Mouse (Mus musculus) MEL (cell line): ENCODE measurements around the gene Cmtm7. TPM values are rescaled to one million over a fixed set of nuclear protein-coding genes. Genes with fewer than 3 reads are reported as not detected.

Experiments
- DNase-seq: peaks from one replicate; pipeline ENCODE4 v3.0.0; 2011; ENCODE audit warnings: low read depth, low spot score
- H3K27ac ChIP-seq: 2 replicates; pipeline ENCODE4 v1.5.1; 2012; ENCODE audit warnings: low read depth, mild to moderate bottlenecking, control low read depth, low read length, moderate library complexity; ENCODE audit not compliant: control insufficient read depth
- H3K27me3 ChIP-seq, 2 experiments: fragments of 150-350 bp in 1 of 2; sonication (generic) in 1 of 2; 2 replicates each; pipeline ENCODE4 v1.6.1; 2012; ENCODE audit warnings: low read length in 2 of 2, mild to moderate bottlenecking in 2 of 2, improper control_type of control experiment in 1 of 2, moderate library complexity in 1 of 2; ENCODE audit not compliant: insufficient read depth in 2 of 2, control insufficient read depth in 1 of 2
- H3K36me3 ChIP-seq, 2 experiments: 2 replicates each; pipeline ENCODE4 v1.6.1; 2012 to 2014; ENCODE audit warnings: low read length in 2 of 2, improper control_type of control experiment in 1 of 2, inconsistent platforms in 1 of 2, mild to moderate bottlenecking in 1 of 2; ENCODE audit not compliant: insufficient read depth in 2 of 2, control insufficient read depth in 1 of 2
- H3K4me1 ChIP-seq, 2 experiments: fragments of 150-350 bp in 1 of 2; sonication (generic) in 1 of 2; 2 replicates each; pipeline ENCODE4 v1.6.1; 2012; ENCODE audit warnings: low read length in 2 of 2, improper control_type of control experiment in 1 of 2, mild to moderate bottlenecking in 1 of 2; ENCODE audit not compliant: insufficient read depth in 2 of 2, control insufficient read depth in 1 of 2
- H3K4me3 ChIP-seq, 2 experiments: fragments of 150-350 bp in 1 of 2; sonication (generic) in 1 of 2; 2 replicates each; pipeline ENCODE4 v1.5.1; 2012; ENCODE audit warnings: low read depth in 2 of 2, low read length in 2 of 2, mild to moderate bottlenecking in 2 of 2, moderate library complexity in 2 of 2, control low read depth in 1 of 2, improper control_type of control experiment in 1 of 2; ENCODE audit not compliant: control insufficient read depth in 1 of 2, insufficient read depth in 1 of 2
- H3K79me2 ChIP-seq: 2 replicates; pipeline ENCODE4 v1.6.1; 2012; ENCODE audit warnings: mild to moderate bottlenecking, low read length, moderate library complexity; ENCODE audit not compliant: control insufficient read depth, poor library complexity, insufficient read depth
- H3K9ac ChIP-seq: 2 replicates; pipeline ENCODE4 v1.6.1; 2012; ENCODE audit warnings: low read depth, mild to moderate bottlenecking, control low read depth, low read length, moderate library complexity; ENCODE audit not compliant: control insufficient read depth, poor library complexity, severe bottlenecking
- H3K9me3 ChIP-seq: fragments of 150-350 bp; sonication (generic); replicated peaks from 2 replicates; pipeline ENCODE4 v1.6.1; 2012; ENCODE audit warnings: mild to moderate bottlenecking, low read length, improper control_type of control experiment, moderate library complexity; ENCODE audit not compliant: insufficient read depth
- ELF1 ChIP-seq: IDR thresholded peaks from 2 replicates; pipeline ENCODE4 v1.6.1; 2014; ENCODE audit warnings: low read depth, mild to moderate bottlenecking, inconsistent platforms, low read length, improper control_type of control experiment, moderate library complexity
- EP300 ChIP-seq, 2 experiments: IDR thresholded peaks; 2 replicates each; pipeline ENCODE4 v1.6.1; 2011; ENCODE audit warnings: improper control_type of control experiment in 2 of 2, low read length in 2 of 2, low read depth in 1 of 2, mild to moderate bottlenecking in 1 of 2
- ETS1 ChIP-seq: IDR thresholded peaks from 2 replicates; pipeline ENCODE4 v1.6.1; 2012; ENCODE audit warnings: low read depth, mild to moderate bottlenecking, inconsistent platforms, low read length, improper control_type of control experiment, moderate library complexity
- GABPA ChIP-seq: IDR thresholded peaks from 2 replicates; pipeline ENCODE4 v1.6.1; 2012; ENCODE audit warnings: low read depth, mild to moderate bottlenecking, inconsistent platforms, low read length, improper control_type of control experiment, moderate library complexity
- GATA1 ChIP-seq: IDR thresholded peaks from 2 replicates; pipeline ENCODE4 v1.6.1; 2011; ENCODE audit warnings: low read depth, low read length, improper control_type of control experiment
- JUND ChIP-seq: IDR thresholded peaks from 2 replicates; pipeline ENCODE4 v1.6.1; 2011; ENCODE audit warnings: low read depth, mild to moderate bottlenecking, improper control_type of control experiment, low read length
- KAT2A ChIP-seq: conservative IDR thresholded peaks from 2 replicates; pipeline ENCODE4 v1.6.1; 2012; ENCODE audit warnings: low read depth, low read length, improper control_type of control experiment, inconsistent platforms
- MAFK ChIP-seq: IDR thresholded peaks from 2 replicates; pipeline ENCODE4 v1.6.1; 2011; ENCODE audit warnings: low read depth, mild to moderate bottlenecking, low read length, improper control_type of control experiment, borderline replicate concordance
- MAX ChIP-seq: IDR thresholded peaks from 2 replicates; pipeline ENCODE4 v1.6.1; 2011; ENCODE audit warnings: low read length, improper control_type of control experiment
- MAZ ChIP-seq: IDR thresholded peaks from 2 replicates; pipeline ENCODE4 v1.6.1; 2012; ENCODE audit warnings: low read depth, mild to moderate bottlenecking, inconsistent platforms, low read length, improper control_type of control experiment
- MXI1 ChIP-seq: IDR thresholded peaks from 2 replicates; pipeline ENCODE4 v1.6.1; 2011; ENCODE audit warnings: mild to moderate bottlenecking, low read depth, low read length, improper control_type of control experiment
- MYB ChIP-seq: IDR thresholded peaks from 2 replicates; pipeline ENCODE4 v1.6.1; 2011; ENCODE audit warnings: mild to moderate bottlenecking, low read depth, low read length, improper control_type of control experiment
- NELFE ChIP-seq: IDR thresholded peaks from 2 replicates; pipeline ENCODE4 v1.6.1; 2011; ENCODE audit warnings: low read depth, low read length, improper control_type of control experiment
- POLR2A ChIP-seq, 2 experiments: IDR thresholded peaks; 2 replicates each; pipeline ENCODE4 v1.6.1; 2011 to 2012; ENCODE audit warnings: low read length in 2 of 2, mild to moderate bottlenecking in 2 of 2, control low read depth in 1 of 2, improper control_type of control experiment in 1 of 2, low read depth in 1 of 2, moderate library complexity in 1 of 2; ENCODE audit not compliant: control insufficient read depth in 1 of 2, insufficient read depth in 1 of 2, poor library complexity in 1 of 2
- POLR2AphosphoS5 ChIP-seq: IDR thresholded peaks from 2 replicates; pipeline ENCODE4 v1.6.1; 2012; ENCODE audit warnings: low read depth, borderline replicate concordance, mild to moderate bottlenecking, inconsistent platforms, low read length, moderate library complexity, mixed read lengths
- RAD21 ChIP-seq: IDR thresholded peaks from 2 replicates; pipeline ENCODE4 v1.6.1; 2011; ENCODE audit warnings: mild to moderate bottlenecking, low read depth, low read length, improper control_type of control experiment
- RCOR1 ChIP-seq: IDR thresholded peaks from 2 replicates; pipeline ENCODE4 v1.6.1; 2012; ENCODE audit warnings: low read depth, mild to moderate bottlenecking, inconsistent platforms, low read length, improper control_type of control experiment
- SIN3A ChIP-seq: IDR thresholded peaks from 2 replicates; pipeline ENCODE4 v1.6.1; 2012; ENCODE audit warnings: low read length, improper control_type of control experiment, inconsistent platforms
- SMC3 ChIP-seq: IDR thresholded peaks from 2 replicates; pipeline ENCODE4 v1.6.1; 2011; ENCODE audit warnings: low read depth, low read length, improper control_type of control experiment
- TAL1 ChIP-seq: IDR thresholded peaks from 2 replicates; pipeline ENCODE4 v1.6.1; 2012; ENCODE audit warnings: mild to moderate bottlenecking, inconsistent platforms, low read length, moderate library complexity, mixed read lengths
- TBP ChIP-seq: IDR thresholded peaks from 2 replicates; pipeline ENCODE4 v1.8.0; 2011; ENCODE audit warnings: low read depth, low read length, improper control_type of control experiment
- TCF12 ChIP-seq: IDR thresholded peaks from 2 replicates; pipeline ENCODE4 v1.6.1; 2014; ENCODE audit warnings: low read depth, mild to moderate bottlenecking, inconsistent platforms, low read length, improper control_type of control experiment, moderate library complexity
- UBTF ChIP-seq: IDR thresholded peaks from 2 replicates; pipeline ENCODE4 v1.6.1; 2012; ENCODE audit warnings: low read depth, mild to moderate bottlenecking, inconsistent platforms, low read length, improper control_type of control experiment, moderate library complexity, borderline replicate concordance; ENCODE audit not compliant: insufficient read depth
- ZC3H11A ChIP-seq: IDR thresholded peaks from 2 replicates; pipeline ENCODE4 v1.6.1; 2012; ENCODE audit warnings: low read depth, mild to moderate bottlenecking, inconsistent platforms, low read length, improper control_type of control experiment
- ZKSCAN1 ChIP-seq: IDR thresholded peaks from 2 replicates; pipeline ENCODE4 v1.6.1; 2012; ENCODE audit warnings: low read depth, mild to moderate bottlenecking, inconsistent platforms, low read length, improper control_type of control experiment, moderate library complexity
- polyA plus RNA-seq, 2 experiments: library from polyadenylated mRNA; stranded (reverse) in 1 of 2; unstranded in 1 of 2; fragments of >175 nt in 1 of 2; fragments of >200 nt in 1 of 2; gene quantifications; 2 replicates each; pipeline versions ENCODE4 v1.2.1 to v1.2.4; 2012; ENCODE audit warnings: low replicate concordance in 2 of 2, low read depth in 1 of 2; ENCODE audit not compliant: insufficient read length in 2 of 2, insufficient read depth in 1 of 2, missing spikeins in 1 of 2
- total RNA-seq: library from RNA; depleted of rRNA; stranded (reverse); fragments of 300-350 nt; gene quantifications from 2 replicates; pipeline ENCODE4 v1.2.3, GENCODE M21; 2012

The Cmtm7 gene
- total and polyA plus RNA-seq, 3 experiments, result 290 to 545 TPM; not detected in 1

- TF ChIP-seq RCOR1 (peak; percentile 34; the same call in 1 of the 2 replicates), MYB (no peak), ZKSCAN1 (no peak), ELF1 (peak; percentile 63; the same call in 1 of the 2 replicates), MXI1 (peak; percentile 74; the same call in 1 of the 2 replicates), KAT2A (no peak), GABPA (no peak), NELFE (no peak), UBTF (no peak), MAZ (no peak)
Measured at GRCm38 (mm10) chr9:114742731-114743130, 38.9 kb downstream of the Cmtm7 start (continued).

GRCm38 (mm10) chr9:114740336-114740735 is 41.3 kb downstream of the Cmtm7 start:
- TF ChIP-seq TBP, result no peak
- TF ChIP-seq EP300 (IDR thresholded peaks at IDR 0.05; ENCODE audit: low read depth in 1 of 2, low read length in 2 of 2), result no peak
- TF ChIP-seq RCOR1, result no peak
- TF ChIP-seq MYB, result no peak
- no peak for TF ChIP-seq TAL1
- no peak for TF ChIP-seq KAT2A
- no peak for TF ChIP-seq NELFE
- TF ChIP-seq RAD21, result no peak
- TF ChIP-seq UBTF, result no peak
- no peak for TF ChIP-seq ELF1
- TF ChIP-seq MAFK, result no peak
- Histone ChIP-seq H3K79me2 (no peaks in the 10 kb centered on the region), H3K9ac (no peak overlapping the region), H3K27me3 (no peaks in the 10 kb centered on the region), H3K4me3 (no peak overlapping the region), H3K36me3 (peaks cover 5 to 22% of the 10 kb centered on the region in 2 experiments), H3K4me1 (peaks cover 0 to 11% of the 10 kb centered on the region in 2 experiments; a peak in 3 of 4 replicates), H3K9me3 (no peaks in the 10 kb centered on the region), H3K27ac (no peak overlapping the region)
- DNase-seq, result no peak

GRCm38 (mm10) chr9:114736442-114736841 is 45.2 kb downstream of the Cmtm7 start:
- Histone ChIP-seq H3K27ac (no peak overlapping the region), H3K36me3 (peaks cover 3 to 31% of the 10 kb centered on the region in 2 experiments), H3K4me3 (no peak overlapping the region), H3K4me1 (peaks cover 4 to 22% of the 10 kb centered on the region in 2 experiments), H3K9me3 (no peaks in the 10 kb centered on the region), H3K9ac (no peak overlapping the region), H3K79me2 (peaks cover 22% of the 10 kb centered on the region), H3K27me3 (no peaks in the 10 kb centered on the region)
- TF ChIP-seq POLR2A (IDR thresholded peaks at IDR 0.05; ENCODE audit: control insufficient read depth in 1 of 2, insufficient read depth in 1 of 2, low read depth in 1 of 2, low read length in 2 of 2, poor library complexity in 1 of 2) (no peak), POLR2AphosphoS5 (no peak), SMC3 (no peak), SIN3A (no peak), MYB (no peak), GABPA (no peak), TAL1 (no peak), NELFE (no peak), GATA1 (no peak), ZC3H11A (no peak), JUND (no peak), TCF12 (no peak), ETS1 (no peak), MAX (no peak), RAD21 (no peak)
- no peak for DNase-seq
